Mouse (Mus musculus): ENCODE data around the gene Klra6. TPM values are rescaled to one million over a fixed set of nuclear protein-coding genes. Genes with fewer than 3 reads are reported as not detected.
"Not testable (repeated sequence)": the region's sequence is repeated elsewhere in the genome, so short reads cannot be mapped to it uniquely, and the experiment has no call there.

The Klra6 gene
- total RNA-seq (2017) = not detected in 2 replicates

DNA sequence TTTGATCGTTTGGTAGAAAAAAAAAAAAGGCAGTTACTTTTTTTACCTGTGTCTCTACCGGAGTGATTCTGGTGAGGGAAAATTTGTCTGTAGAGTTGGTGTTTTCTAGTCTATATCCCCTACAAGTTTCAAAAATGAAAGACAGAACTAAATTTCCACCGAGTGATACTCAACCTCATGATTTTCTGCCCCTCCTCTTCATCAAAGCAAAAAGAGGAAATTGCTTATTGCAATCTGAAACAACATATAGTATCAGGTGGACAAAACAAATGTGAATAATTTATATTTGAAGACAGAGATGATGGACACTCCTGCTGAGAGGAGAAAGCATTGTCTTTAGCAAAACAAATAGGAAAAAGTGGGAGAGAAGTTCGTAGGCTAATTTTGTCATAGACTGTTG lies at the start of gene Klra6:
Klra6 (minus strand) TSS at position 101 of the 400 bp plus-strand sequence.
- no peak for ATAC-seq (ENCODE audit: extremely low read depth, insufficient number of reproducible peaks, low FRiP score, poor library complexity, severe bottlenecking)

- not testable (repeated sequence) for ATAC-seq (ENCODE audit: extremely low read depth, insufficient number of reproducible peaks, low FRiP score, poor library complexity, severe bottlenecking)
Observed at GRCm38 (mm10) chr6:130067171-130067570, 40.4 kb upstream of the Klra6 start, which contains the start of gene Klra4. Klra4 (minus strand) TSS chr6:130067271.

- no peak for ATAC-seq (ENCODE audit: extremely low read depth, insufficient number of reproducible peaks, low FRiP score, poor library complexity, severe bottlenecking)
Observed at GRCm38 (mm10) chr6:130065196-130065595, 38.4 kb upstream of the Klra6 start.

- ATAC-seq (ENCODE audit: extremely low read depth, insufficient number of reproducible peaks, low FRiP score, poor library complexity, severe bottlenecking) = not testable (repeated sequence)
Observed at GRCm38 (mm10) chr6:130035146-130035545, 8.4 kb upstream of the Klra6 start.

GRCm38 (mm10) chr6:130031493-130032089 lies 4.8 kb upstream of the Klra6 start:
- ATAC-seq (ENCODE audit: extremely low read depth, insufficient number of reproducible peaks, low FRiP score, poor library complexity, severe bottlenecking) = not testable (repeated sequence)

Other genes with a start within 250 kb of the Klra6 start
- not detected in 2 replicates for gene Gm156, start 242.7 kb downstream of the Klra6 start, total RNA-seq (2017)
- gene Gm17631, start 164.3 kb downstream of the Klra6 start, total RNA-seq (2017) = not detected in 2 replicates
- 43.4 and 44.9 TPM in 2 replicates for gene Klra17, start 150.3 kb downstream of the Klra6 start, total RNA-seq (2017)
- gene Klra5, start 109.3 kb downstream of the Klra6 start, total RNA-seq (2017) = not detected in 2 replicates
- gene Klra4, start 40.3 kb upstream of the Klra6 start, total RNA-seq (2017) = 0.37 and 1.6 TPM in 2 replicates
- gene Klra8, start 102.9 kb upstream of the Klra6 start, total RNA-seq (2017) = 4.4 and 5.2 TPM in 2 replicates
- 1.7 and 2.6 TPM in 2 replicates for gene Klra9, start 166.2 kb upstream of the Klra6 start, total RNA-seq (2017)
- gene Klra7, start 206.4 kb upstream of the Klra6 start, total RNA-seq (2017) = 3.4 and 3.6 TPM in 2 replicates